Mouse (Mus musculus): Measurements from ENCODE around the gene Gm5148.

Gm5148 gene

DNA sequence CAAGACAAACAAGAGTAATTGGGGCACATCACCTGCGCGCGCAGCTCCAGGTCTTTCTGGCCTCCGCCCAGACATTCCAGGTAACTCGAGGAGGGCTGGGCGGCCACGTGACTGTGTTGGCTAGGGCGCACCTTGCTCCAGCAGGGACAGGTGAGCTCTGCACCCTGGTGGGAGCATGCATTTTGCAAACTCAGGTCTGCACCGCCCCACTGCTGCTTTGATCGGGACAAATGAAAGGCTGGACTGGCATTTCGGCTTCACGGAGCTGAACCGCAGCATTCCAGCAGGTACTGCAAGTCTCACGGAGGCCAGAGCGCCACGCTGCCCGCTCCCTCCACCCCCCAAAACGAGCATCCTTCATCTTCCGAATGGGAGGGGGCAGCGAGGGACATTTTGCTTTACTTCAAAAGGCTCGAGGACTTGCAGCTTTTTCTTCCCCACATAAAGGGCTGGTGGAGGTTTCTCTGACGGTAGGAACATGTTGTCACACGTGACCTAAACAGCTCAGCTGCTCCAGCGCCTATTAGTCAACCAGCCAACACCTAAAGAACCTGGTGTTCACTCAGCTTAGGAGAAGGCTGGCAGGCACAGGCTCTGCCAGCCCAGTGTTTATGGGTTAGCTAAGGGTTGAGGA, at the start of gene Gm5148:
TSS of gene Gm5148 (minus strand) at position 320 of the 634 bp plus-strand sequence.
- DNase-seq (ENCODE audit: low spot score), result no peak

DNA sequence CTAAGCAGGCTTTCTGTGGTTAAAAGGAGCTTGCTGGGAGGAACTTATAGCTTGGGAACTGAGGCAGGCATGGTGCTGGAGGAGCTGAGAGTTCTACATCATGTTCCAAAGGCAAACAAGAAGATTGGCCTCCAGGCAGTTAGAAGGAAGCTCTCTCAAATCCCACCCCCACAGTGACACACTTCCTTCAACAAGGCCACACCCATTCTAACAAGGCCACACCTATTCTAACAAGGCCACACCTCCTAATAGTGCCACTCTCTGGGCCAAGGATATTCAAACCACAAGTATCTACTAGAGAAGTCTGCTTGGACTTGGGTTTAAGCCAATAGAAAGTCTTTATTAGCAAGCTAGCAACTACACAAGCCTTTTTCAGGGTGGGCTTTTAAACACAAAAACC, 46.7 kb upstream of the Gm5148 start:
- no peak for DNase-seq (ENCODE audit: low spot score)

DNA sequence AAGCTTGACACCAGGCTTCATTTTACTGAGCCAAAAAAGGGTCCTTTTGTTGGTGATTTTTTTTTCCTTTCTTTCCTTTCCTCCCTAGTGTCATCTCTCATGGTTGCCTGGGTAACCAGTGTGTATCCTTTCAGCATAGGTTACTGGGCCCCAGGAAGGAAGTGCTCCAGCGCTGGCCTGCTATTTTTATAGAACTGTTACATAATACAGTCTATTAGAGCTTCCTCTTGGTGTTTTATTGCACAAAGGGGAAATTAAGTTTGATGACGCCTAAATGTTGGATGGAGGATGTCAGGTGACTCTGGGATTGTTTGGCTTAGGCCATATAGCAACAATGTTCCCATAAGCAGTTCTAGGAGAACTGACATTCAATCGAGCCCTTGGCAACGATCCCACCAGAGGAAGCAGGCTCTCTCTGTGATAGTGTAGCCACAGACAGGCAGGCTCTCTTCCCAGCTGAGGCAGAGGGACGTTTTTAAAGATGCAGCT, 45.0 kb upstream of the Gm5148 start:
- no peak for DNase-seq (ENCODE audit: low spot score)

DNA sequence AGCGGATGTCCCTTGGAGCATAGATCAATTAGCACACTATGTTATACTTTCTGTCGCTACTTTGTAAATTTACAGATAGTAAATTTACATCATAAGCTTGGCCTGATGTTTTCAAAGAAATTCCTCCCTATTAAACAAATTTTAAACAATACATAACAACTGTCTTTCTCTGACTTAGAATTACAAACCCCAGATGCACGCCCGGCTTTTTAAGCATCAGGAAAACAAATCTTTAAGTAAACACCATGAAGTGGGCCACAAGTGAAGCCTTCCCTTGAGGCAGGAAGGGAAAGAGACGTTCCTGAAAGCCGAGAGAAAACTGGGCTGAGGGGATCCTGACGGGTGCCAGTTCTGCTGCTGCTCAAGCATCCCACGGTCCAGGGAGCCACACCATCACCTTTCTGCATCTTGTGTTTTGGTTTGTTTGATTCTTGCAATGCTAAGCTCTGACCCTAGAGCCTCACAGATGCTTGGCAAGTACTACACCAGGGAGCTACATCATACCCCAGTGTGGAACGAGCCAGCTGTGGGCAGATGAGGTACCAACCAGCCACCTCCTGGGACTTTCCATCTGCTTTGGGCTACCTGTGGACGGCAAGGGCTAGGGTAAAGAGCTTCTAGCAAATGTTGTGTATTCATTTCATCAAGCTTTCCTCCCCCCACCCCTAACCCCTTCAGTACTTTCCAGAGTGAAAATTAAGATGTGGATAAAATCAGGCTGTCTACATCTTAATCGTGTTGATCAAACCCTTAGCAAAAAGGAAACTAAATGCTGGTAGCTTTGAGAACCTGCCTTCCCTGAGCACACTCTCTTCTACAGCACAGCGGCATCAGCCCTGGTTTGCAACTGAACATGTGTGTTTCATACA, 43.1 kb upstream of the Gm5148 start:
- DNase-seq (ENCODE audit: low spot score), result no peak

DNA sequence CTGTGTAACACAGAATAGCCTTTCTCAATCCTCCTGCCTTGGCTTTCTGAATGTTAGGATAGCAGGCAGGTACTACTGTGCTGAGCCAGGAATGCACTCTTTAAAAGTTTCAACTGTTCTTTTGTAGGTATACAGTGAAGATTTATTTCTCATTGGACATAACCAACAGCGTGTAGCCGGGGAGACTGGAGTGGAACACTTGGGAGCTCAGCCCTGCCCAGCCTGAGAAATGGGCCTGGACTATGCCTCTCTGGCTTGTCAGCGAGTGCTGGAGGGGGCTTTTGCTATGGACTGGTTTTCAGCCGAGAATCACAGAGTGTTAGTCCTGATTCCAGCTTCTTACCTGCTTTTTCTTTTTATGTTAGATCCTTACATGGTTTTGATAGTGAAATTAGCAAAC, 42.3 kb upstream of the Gm5148 start:
- no peak for DNase-seq (ENCODE audit: low spot score)

DNA sequence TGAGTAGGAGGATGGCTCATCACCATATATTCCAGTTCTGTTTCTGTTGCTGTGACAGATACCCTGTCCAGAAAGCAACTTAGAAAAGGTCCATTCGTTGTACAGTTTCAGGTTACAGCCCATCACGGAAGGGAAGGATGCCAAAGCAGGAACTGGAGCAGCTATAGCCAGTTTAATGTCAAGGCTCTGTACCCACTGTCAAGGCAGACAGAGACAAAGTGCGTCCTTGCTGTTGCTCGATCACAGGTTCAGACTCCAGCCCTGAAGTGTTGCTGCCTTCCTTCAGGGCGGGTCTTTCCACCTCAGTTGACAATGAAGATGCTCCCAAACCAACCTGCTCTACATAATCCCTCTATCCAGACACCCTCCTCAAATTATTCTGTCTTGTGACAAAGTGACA, 41.7 kb upstream of the Gm5148 start:
- DNase-seq (ENCODE audit: low spot score), result no peak

DNA sequence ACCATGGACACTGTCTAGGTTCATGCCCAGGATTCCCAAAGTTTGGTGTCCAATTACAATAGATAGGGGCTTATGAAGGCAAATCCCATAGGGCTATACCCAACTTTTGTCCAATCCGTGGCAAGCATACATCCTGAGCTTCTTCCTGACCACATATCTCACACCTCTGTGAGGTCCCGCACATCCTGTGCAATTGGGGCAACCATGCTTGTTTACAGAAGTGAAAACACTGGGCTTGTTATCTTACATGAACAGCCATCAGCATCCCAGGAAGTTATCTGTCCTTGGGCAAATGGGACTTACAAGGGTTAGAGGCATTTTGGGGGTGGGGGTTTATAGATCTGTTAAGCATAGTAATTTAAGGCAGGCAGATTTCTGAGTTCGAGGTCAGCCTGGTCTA, 41.0 kb upstream of the Gm5148 start:
- no peak for DNase-seq (ENCODE audit: low spot score)

DNA sequence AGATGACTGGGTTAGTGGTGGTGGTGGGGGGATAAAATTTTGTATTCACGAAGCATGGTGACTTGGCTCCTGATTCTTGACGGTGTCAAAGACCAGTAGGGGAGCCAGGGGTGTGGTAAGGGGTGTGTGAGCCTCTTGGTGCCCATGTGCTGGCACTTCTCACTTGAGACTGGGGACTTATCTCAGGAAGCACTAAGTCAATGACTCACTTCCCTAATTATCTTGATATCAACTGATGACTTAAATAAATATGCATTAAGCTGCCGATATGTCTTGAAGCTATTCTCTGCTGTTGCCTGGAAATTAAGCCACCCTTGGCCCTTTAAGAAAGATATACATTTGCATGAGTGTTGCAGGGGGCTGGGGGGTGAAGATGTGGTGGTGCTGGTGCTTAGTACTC, 38.0 kb upstream of the Gm5148 start:
- no peak for DNase-seq (ENCODE audit: low spot score)

DNA sequence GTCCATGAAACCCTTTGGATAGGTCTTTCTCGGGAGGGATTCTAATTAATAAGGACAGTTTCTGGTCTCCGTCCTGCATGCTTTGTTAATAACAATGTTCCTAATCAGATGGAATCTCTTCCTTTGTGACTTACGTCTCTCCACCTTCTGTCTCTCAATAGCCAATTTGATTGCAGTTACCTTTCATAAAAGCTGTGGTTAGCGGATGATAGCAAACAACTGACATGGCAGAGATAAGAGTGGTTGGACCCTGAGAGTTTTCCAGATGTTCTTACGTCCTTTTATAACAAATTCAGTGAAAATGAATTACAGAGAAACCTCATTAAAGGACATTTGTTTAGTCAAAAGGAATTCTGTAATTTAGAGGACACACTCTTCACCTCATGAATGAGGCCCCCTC, 37.5 kb upstream of the Gm5148 start:
- DNase-seq (ENCODE audit: low spot score), result no peak

DNA sequence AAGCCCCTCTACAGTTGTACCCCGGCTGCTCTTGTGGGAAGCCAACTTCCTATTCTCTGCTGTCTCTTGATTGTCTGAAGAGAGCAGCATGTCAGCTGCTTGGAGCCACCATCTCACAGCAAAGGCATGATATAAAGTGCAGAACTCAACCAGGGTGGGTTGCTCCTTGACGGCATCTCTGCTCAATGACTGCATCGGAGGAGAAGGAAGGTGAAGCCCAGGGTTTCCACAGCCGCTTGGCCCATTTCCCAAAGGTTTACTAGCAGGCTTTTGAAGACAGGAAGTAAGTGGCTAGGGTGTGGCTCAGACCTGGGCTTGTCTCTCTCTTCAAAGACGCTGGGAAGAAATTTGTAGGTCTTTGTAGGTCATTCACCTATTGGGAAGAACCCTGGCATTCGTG, 36.6 kb upstream of the Gm5148 start:
- DNase-seq (ENCODE audit: low spot score), result no peak

DNA sequence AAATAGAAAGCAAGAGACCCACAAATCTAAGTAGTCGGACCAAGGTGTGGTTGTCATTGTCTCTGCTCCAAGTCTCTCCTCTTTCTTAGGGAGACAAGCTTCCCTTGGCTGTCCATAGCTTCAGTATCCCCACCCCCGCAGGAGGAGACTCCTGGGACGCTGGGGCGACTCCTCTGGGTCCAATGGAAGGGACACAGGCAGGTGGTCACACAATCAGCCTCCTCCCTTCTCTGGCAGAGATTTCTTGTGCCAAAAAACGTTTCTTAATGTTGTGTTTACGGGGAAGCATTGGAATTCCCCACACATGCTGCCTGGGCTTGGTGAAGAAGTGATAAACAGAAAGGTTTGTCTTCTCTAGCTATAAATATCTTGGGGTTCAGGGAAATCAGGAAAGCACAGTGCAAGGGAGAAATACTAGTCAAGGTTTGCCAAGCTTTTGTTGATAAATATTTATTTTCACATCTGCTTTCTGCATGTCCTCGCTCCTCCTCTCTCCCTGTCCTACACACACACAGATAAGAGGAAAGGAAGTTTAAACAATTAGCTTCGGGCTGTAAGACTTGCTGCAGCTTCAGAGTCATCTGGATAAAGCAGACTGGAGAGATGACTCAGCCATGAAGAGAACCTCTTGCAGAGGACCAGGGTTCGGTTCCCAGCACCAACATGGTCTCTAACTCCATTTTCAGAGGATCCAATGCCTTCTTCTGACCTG, 34.5 kb upstream of the Gm5148 start:
- no peak for DNase-seq (ENCODE audit: low spot score)

DNA sequence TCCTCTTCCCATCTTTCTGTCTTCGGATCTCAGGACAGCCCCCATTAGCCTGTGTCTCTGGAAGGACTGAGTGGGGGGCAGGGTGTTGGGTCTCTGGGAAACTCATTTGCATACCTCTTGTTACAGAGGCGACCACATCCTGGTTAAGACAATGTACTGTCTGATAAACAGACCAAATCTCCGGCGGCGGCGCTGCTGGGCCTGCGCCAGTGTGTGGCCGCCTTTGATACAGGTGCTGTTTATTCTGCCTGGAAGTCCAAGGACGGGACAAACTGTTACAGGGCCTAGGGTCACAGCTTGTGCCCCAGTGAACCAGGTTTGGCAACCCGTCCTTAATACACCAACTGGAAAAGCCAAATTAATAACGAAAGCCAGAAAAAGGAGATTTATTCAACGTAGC, 33.8 kb upstream of the Gm5148 start:
- DNase-seq (ENCODE audit: low spot score), result no peak

DNA sequence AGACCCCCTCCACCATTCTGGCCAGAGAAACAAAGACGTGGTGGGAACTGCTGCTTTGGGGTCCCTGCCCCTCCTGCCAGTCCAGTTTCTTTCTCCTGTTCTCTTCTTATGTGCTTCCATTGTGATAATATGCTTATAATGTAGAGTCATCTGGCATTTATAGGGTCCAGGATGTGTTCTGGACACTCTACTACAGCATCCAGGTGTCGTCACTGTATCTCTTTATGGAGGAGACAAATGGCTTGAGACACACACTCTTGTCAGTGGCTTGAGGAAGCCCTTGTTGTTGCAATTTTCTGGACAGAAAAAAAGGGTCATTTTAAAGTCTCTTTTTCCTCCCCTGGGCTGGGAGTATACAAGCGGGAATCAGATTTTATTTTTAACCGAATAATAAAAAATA, 33.3 kb upstream of the Gm5148 start:
- no peak for DNase-seq (ENCODE audit: low spot score)

DNA sequence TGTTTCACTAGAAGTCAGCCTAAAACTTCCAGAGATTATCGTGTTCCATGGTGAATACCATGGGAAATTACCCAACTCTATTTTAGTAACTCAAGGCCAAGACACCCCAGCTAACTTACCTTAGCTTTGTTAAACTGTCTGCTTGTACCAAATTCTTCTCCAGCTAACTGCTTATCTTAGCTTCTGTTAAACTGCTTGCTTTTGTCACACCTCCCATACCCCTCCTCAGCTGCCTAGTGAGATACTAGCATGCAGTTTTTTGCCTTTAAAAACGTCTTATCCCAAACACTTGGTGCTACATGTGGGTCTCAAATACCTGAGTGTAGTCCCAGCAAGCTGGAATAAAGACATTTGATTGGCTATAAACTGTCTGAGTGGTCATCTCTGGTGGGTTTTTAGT, 31.7 kb upstream of the Gm5148 start:
- no peak for DNase-seq (ENCODE audit: low spot score)

DNA sequence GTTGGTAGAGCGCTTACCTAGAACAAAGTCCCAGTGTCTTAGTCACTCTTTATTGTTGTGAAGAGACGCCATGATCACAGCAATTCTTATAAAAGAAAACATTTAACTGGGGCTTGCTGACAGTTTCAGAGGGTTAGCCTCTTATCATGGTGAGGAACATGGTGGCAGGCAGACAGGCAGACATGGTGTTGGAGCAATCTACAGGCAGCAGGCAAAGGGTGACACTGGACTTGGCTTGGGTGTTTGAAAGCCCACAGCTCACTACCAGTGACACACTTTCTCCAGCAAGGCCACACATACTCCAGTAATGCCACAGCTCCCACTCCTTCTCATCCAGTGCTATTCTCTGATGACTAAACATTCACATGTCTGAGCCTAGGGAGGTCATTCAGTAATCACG, 30.3 kb upstream of the Gm5148 start:
- no peak for DNase-seq (ENCODE audit: low spot score)

DNA sequence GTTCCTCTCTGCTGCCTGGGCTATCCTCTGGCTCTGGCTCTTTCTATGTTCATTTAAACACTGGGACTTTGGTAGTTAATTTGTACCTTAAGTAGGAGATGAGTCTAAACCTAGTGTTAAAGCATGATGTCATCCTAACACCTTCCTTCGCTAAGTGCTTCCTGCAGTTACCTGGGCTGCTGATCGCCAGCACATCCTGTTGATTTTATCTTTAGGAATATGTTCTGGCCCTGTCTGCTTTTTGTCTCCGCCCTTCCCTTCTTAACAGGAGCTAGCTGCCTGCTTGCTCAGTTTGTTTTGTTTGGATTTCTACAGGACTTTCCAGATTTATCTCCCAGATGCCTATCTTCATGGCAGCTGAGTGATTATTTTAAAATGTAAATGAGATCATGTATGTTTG, 28.9 kb upstream of the Gm5148 start:
- DNase-seq (ENCODE audit: low spot score), result no peak

DNA sequence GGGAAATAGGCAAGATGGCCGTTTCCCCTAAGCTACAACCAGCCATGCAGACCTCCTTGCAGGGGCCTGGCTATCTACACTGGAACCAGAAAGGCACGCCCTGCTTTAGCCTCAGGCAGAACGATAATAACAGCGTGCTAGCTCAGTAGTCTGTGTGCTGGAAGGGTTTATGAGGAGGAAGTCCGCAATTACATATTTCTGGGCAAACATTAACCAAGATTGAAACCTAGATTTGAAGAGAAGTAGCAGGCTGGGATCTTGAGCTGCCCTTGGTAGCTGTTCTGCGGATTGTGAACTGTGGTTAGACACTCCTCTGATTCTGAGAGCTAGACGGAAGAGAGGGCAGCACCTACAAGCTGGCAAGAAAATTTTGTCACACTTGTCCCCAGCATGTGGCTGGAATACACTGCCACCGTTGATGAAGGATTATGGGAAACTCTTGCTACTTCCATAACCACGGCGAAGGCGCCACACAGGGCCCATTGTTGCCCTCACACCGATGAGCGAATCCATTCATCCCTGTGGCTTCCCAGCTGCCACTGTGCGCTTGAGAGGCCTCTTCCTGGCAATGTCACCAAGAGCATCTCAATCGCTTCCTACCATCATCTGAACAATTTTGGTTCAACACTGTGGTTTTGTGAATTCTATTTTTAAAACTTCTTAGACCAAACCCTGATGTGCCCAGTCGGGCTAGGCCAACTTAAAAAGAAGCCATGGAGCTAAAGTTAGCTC, 23.9 kb upstream of the Gm5148 start:
- no peak for DNase-seq (ENCODE audit: low spot score)

DNA sequence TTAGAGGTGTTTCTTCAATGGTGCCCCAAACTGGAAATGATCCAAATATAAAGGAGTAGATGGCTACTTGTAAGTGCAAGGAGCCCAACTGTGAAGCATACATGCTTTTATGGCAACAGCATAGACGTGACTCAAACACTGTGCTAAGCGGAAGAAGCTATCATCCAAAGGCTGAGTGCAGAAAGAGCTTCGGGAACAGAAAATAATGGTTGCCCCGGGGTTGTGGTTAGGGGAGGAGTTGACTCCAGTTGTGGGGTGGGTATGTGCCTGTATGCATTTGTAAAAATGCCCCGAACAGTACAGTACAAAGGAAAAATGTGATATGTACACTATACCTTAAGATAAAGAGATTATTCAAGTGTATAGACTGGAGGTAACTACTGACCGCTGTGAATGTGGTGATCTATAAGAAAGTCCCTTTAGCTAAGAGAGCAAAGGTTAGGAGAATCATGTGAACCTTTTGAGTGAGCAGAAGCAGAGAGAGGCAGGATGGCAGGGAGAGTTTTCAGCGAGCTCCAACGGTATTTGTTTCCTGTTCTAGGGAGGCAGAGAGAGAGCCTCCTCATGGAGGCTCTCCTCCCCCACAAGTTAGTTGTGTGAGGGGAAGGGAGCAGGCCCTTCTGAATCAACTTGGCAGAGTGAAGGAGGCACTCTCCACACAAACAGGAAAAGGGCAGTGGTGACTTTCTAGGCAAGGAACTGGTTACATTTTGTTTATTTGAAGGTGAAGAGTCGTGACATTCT, 23.1 kb upstream of the Gm5148 start:
- DNase-seq (ENCODE audit: low spot score), result no peak

DNA sequence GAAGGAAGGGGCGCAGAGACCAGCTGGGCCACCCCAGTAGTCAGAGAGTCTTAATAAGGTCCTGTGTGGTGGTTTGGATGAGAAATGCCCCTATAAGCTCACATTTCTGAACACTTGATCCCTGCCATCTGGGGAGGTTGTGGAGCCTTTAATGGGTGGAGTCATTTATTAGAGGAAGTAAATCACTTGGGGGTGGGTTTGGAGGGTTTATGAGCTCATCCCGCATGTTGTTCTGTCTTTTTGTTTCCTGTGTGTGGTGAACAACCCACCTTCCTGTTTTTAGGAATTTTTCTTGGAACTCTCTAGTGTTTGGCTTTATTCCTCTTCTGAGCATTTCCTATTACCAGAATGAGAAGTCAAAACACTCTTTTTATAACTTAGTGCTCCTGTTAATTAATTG, 19.8 kb upstream of the Gm5148 start:
- DNase-seq (ENCODE audit: low spot score), result no peak

DNA sequence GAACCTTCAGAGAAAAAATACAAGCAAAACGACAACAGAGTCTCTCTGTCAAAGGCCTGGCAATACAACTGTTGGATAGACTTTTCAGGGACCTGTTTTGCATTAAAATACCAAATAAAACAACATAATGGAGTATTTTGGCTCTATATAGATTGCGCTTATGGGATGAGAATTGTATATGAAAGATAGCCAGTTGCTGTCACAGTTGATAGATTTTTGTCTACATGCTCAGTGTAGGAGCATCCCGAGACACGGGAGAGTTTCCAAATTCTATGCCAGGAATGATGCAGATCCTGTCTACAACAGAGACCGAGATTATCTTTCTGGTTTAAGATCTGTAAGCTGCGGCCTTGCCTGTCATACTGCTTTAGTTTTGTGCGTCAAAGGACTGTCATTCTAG, 15.7 kb upstream of the Gm5148 start:
- DNase-seq (ENCODE audit: low spot score), result no peak

DNA sequence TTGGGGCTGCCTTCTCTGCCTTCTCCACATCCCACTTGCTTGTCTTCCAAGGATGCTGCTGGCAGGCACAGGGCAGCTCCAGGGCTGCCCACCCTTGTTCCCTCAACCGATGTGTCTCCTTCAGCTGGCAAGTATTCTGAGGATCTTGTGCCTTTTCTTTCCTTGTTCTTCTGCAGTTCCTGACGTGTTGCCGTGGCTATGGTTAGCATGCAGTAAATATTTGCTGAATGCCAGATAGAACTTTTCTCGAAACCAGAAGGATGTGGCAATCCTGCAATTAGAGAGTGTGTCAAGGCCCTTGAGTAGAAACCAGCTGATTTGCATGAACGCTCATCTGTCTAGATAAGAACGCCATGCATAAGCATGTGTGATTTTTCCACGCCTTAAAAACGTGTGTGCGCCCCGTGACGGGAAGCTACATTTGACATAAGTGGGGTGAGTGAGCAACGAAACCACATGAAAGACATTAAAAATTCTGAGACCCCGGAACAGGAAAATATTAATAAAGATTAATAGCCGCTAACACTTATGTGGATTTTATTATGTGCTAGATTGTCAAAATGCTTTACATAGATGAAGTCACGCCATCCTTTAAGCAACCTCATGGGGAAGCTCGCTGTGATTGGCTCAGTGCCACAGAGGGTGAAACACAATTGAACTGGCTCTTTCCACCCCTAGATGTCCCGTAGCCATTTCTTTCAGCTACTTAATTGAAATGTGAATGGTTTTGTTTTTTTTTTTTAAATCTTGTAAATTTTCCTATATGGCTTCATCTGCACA, 14.1 kb upstream of the Gm5148 start:
- DNase-seq (ENCODE audit: low spot score), result no peak
